Mouse (Mus musculus) retina, postnatal 1 day (tissue): ENCODE results near the gene Dhx57.
"Not testable (repeated sequence)": the region's sequence is repeated elsewhere in the genome, so short reads cannot be mapped to it uniquely, and the experiment has no call there.

Experiments
- DNase-seq: peaks from one replicate; pipeline ENCODE4 v3.0.0-alpha.2; 2012

Dhx57 gene

DNA sequence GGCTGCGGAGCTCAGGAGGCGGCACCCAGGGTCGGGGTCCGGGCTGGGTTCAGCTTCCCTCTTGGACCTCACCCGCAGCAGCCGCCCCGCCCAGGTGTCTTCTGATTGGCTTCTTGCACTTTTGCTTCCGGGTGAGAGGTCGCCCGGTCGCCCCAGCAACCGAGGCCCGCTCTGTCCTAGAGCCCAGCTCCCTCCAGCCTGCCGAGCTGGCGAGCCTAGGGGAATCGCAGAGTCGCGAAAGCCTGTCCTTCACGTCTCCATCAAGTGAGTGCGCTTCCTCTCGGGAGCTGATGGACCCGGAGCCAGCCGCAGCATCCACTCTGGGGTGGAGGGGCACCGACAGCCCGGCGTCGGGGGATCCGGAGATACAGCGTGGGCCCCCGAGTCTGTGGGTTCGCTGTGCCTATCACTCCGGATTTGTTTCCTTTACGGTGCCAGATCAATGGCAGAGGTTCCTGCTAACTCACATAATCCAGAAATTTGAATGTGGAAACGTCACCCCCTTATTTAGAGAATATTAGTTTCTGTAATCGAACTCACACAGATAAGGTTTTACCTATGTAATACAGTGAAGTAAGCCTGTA is at the start of gene Dhx57, which contains the start of gene Morn2:
TSS of gene Dhx57 (minus strand) at position 403 of the 584 bp plus-strand sequence.
TSS of gene Morn2 (plus strand) at position 130 of the 584 bp plus-strand sequence.
- peak; percentile 98 for DNase-seq

DNA sequence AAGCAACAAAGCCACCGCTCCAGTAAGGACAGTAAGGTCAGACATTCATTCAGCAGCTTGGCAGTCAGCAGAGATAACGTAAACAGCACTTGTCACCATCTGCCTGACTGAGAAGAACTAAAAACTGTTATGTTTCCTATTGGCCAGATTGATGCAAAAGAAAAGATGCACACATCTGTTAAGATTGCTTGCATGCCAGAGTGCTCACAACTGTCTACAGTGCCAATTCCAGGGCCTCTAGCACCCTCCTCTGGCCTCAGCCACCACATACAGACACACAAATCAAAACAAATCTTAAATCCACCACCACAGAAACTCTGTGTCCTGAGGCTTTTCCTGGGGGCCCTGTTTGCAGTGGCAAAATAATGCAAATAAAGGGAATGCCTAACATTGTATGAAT is 42.1 kb upstream of the Dhx57 start:
- peak; percentile 38 for DNase-seq

DNA sequence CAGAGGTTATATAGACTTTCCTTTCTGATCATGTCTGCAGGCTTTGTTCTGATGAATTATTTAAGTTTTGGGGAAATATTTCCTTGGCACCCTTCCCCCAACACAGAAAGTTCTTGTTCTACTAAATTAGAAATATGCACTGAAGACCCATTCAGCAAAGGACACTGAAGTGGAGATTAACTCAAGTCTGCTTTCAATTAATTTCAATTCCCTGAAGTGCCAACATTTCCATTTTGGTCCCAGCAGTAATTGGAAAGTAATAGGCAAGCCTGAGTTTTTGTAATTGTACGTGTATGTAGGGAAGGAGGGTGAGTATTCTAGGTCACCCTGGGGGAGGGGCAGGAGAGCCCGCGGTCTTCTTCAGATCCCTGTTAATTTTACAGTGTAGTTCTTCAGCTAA is 36.2 kb upstream of the Dhx57 start:
- peak; percentile 57 for DNase-seq

- peak; percentile 17 for DNase-seq
Measured at GRCm38 (mm10) chr17:80325456-80325855, 35.2 kb upstream of the Dhx57 start.

- no peak for DNase-seq
Measured at GRCm38 (mm10) chr17:80324521-80324920, 34.2 kb upstream of the Dhx57 start.

GRCm38 (mm10) chr17:80323658-80324057 is 33.4 kb upstream of the Dhx57 start:
- DNase-seq, result no peak

DNA sequence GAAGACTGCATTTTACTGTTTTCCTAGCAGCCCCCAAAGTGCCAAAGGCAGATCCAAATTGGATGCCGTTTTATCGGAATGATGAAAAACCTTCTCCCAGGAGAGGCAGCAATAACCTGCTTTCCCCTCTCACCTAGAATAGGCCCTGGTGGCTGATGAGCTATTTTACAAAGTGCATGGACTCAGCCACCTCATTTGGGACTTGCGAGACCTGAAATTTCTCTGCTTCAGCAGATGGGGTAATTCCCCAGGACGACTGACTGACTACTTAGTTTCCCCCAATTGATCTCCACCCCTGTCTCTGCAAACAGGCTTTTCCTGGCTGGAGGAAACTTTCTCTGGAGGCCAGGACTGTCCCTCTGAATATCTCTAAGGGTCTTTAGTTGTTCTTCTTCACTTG is 32.7 kb upstream of the Dhx57 start:
- DNase-seq, result no peak

GRCm38 (mm10) chr17:80322228-80322627 is 32.0 kb upstream of the Dhx57 start:
- no peak for DNase-seq

- DNase-seq, result no peak
Measured at GRCm38 (mm10) chr17:80312405-80312804, 22.1 kb upstream of the Dhx57 start.

GRCm38 (mm10) chr17:80311761-80312160 is 21.5 kb upstream of the Dhx57 start:
- no peak for DNase-seq

- DNase-seq, result peak; percentile 63
Measured at GRCm38 (mm10) chr17:80307251-80307650, 17.0 kb upstream of the Dhx57 start, which contains the start of gene Arhgef33. Arhgef33 (plus strand) TSS chr17:80307407.

- no peak for DNase-seq
Measured at GRCm38 (mm10) chr17:80298844-80299243, 8.6 kb upstream of the Dhx57 start.

GRCm38 (mm10) chr17:80295258-80295657 is 5.0 kb upstream of the Dhx57 start:
- no peak for DNase-seq

GRCm38 (mm10) chr17:80291148-80291547 is 872 bp upstream of the Dhx57 start:
- peak; percentile 73 for DNase-seq

- no peak for DNase-seq
Measured at GRCm38 (mm10) chr17:80289280-80290073, 799 bp downstream of the Dhx57 start.

- DNase-seq, result no peak
Measured at GRCm38 (mm10) chr17:80288012-80288411, 2.3 kb downstream of the Dhx57 start.

DNA sequence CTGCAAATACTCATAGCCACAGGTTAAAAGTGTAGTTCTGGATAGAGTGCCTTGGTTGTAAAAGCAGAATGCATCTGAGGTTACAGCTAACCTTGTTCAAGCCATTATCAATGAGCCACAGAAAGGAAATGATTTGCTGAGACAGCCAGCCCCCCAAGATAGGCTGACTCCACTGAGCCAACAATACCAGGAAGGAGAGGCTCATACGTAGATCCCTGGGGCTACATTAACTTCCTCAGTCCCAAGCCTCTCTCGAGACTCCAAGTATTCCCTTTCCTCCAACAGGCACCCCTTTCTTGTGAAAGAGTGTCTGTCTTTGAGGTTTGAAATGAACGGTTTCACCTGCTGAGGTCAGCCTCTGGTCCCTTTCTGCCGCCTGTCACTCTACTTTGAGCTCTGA is 5.8 kb downstream of the Dhx57 start:
- no peak for DNase-seq

DNA sequence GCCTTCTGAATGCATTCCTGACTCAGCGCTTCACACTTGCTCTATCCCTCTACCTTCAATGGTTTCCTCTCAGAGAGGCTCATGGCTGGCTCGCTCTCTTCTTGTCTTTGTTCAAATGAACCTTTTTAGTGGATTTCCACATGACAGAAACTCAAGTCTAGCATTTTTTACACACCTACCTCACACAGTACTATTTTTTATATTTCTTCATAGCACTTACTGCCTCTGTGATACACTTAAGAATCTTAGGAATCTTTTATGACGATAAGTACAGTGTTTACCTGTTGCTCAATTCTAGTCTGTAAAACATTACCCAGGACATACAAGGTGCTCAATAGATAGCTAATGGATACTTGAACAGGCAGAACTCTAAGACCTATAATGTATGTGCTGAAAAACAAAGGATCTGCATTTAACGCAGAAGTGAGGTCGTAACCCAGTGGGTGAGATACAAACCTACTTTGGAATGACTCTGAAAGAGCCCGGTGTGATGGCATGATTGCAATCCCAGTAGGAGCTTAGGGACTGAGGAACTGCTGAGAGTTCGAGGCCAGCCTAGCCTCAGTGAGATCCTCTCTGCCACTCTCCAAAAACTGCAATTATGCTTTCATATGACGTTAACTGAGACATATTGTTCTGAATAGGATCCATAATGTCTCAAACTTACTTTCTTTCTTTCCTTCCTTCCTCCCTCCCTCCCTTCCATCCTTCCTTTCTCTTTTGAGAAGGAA is 10.8 kb downstream of the Dhx57 start:
- no peak for DNase-seq

DNA sequence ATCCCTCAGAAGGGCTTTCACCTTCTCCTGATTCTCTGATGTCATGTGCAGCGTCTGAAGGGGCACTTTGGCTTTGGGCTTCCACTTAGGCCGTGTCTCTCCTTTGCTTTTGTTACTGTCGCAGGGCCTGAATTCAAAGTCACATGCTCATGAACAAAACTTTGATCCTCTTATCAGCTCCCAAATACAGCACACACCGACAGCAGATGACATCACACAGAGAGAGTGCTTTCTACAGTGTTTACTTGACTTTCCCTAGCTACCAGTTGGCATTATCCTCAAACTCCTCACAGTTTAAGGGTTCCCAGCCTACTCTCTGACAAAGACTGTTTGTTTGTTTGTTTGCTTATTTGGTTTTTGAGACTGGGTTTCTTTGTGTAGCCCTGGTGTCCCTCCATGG is 12.0 kb downstream of the Dhx57 start:
- DNase-seq, result no peak

DNA sequence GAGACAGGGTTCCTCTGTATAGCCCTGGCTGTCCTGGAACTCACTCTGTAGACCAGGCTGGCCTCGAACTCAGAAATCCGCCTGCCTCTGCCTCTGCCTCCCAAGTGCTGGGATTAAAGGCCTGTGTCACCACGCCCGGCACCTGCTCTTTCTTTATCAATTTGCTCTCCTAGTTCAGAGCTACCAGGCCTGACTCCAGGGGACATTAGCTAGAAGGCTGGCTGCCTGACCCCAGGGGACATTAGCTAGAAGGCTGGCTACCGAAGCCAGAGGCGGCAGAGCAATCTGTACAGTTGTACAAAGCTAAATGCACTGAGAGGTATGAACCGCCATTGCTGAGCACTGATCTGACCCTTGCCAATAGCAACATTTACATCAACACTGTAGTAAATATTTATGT is 19.7 kb downstream of the Dhx57 start:
- not testable (repeated sequence) for DNase-seq

GRCm38 (mm10) chr17:80268151-80268550 is 22.1 kb downstream of the Dhx57 start:
- no peak for DNase-seq

GRCm38 (mm10) chr17:80267065-80267464 is 23.2 kb downstream of the Dhx57 start:
- no peak for DNase-seq

GRCm38 (mm10) chr17:80255208-80255607 is 35.1 kb downstream of the Dhx57 start:
- peak; percentile 11 for DNase-seq

GRCm38 (mm10) chr17:80254421-80254820 is 35.9 kb downstream of the Dhx57 start:
- no peak for DNase-seq
